Mouse (Mus musculus) ZHBTc4 (cell line): ENCODE data around the gene Gm3336.

Experiments used
- DNase-seq: peaks from one replicate; pipeline ENCODE4 v3.0.0-alpha.2; 2011; ENCODE audit warnings: low read depth, low spot score

Gene Gm3336

GRCm38 (mm10) chr8:70695318-70696018 is 22.9 kb upstream of the Gm3336 start:
- DNase-seq, result peak; percentile 54

- DNase-seq, result peak; percentile 93
These were observed 22.1 kb upstream of the Gm3336 start for GRCm38 (mm10) chr8:70696019-70696885.

GRCm38 (mm10) chr8:70696946-70697345 is 21.4 kb upstream of the Gm3336 start:
- DNase-seq, result no peak

- no peak for DNase-seq
These were observed 20.7 kb upstream of the Gm3336 start for GRCm38 (mm10) chr8:70697366-70698250.

- peak; percentile 100 for DNase-seq
These were observed 19.8 kb upstream of the Gm3336 start, which contains the start of gene Jund for GRCm38 (mm10) chr8:70698310-70699109. TSS of gene Jund (plus strand) at chr8:70698949.

- no peak for DNase-seq
These were observed 19.1 kb upstream of the Gm3336 start for GRCm38 (mm10) chr8:70699116-70699833.

GRCm38 (mm10) chr8:70699834-70700554 is 18.3 kb upstream of the Gm3336 start:
- DNase-seq, result peak; percentile 74

- peak; percentile 96 for DNase-seq
These were observed 17.8 kb upstream of the Gm3336 start for GRCm38 (mm10) chr8:70700555-70700922.

GRCm38 (mm10) chr8:70701048-70701981 is 17.0 kb upstream of the Gm3336 start:
- DNase-seq, result no peak

GRCm38 (mm10) chr8:70701982-70702841 is 16.1 kb upstream of the Gm3336 start:
- DNase-seq, result no peak

GRCm38 (mm10) chr8:70702842-70703182 is 15.5 kb upstream of the Gm3336 start:
- DNase-seq, result no peak

GRCm38 (mm10) chr8:70703287-70703686 is 15.1 kb upstream of the Gm3336 start, which contains the start of gene Iqcn:
TSS of gene Iqcn (plus strand) at chr8:70703457.
- DNase-seq, result no peak

- no peak for DNase-seq
These were observed 10.1 kb upstream of the Gm3336 start for GRCm38 (mm10) chr8:70708281-70708680.

GRCm38 (mm10) chr8:70709794-70710193 is 8.5 kb upstream of the Gm3336 start:
- no peak for DNase-seq

- no peak for DNase-seq
These were observed 8.0 kb upstream of the Gm3336 start for GRCm38 (mm10) chr8:70710296-70710695.

- no peak for DNase-seq
These were observed 7.3 kb upstream of the Gm3336 start for GRCm38 (mm10) chr8:70711041-70711440.

GRCm38 (mm10) chr8:70713991-70714390 is 4.4 kb upstream of the Gm3336 start:
- no peak for DNase-seq

- DNase-seq, result no peak
These were observed 3.3 kb upstream of the Gm3336 start for GRCm38 (mm10) chr8:70715086-70715485.
